Mouse (Mus musculus): ENCODE results near the gene Kat6b. TPM values are rescaled to one million over a fixed set of nuclear protein-coding genes. Genes with fewer than 3 reads are reported as not detected.

The Kat6b gene
- 3.9 and 11.5 TPM in 2 replicates for polyA plus RNA-seq (2011; ENCODE audit: insufficient read depth, insufficient read length, low replicate concordance, missing spikeins)

GRCm38 (mm10) chr14:21481231-21481630, at the start of gene Kat6b:
TSS of gene Kat6b (plus strand) at chr14:21481434.
- 88% methylated on average over 7 of the region's 7 CpGs for WGBS
- H3K4me1 ChIP-seq (ENCODE audit: control insufficient read depth, insufficient read depth, low read length), result no peaks in the 10 kb centered on the region
- no peak within 1 kb of the TSS for H3K4me3 ChIP-seq (replicated peaks; ENCODE audit: control insufficient read depth, low read depth, low read length)
- no peak for TF ChIP-seq CTCF (IDR thresholded peaks at IDR 0.05; ENCODE audit: control insufficient read depth, insufficient read depth, low read length)
- TF ChIP-seq POLR2A (IDR thresholded peaks at IDR 0.05; ENCODE audit: borderline replicate concordance, control insufficient read depth, low read depth, low read length), result no peak
- no peak within 1 kb of the TSS for H3K27ac ChIP-seq (ENCODE audit: control insufficient read depth, insufficient read depth, low read depth, low read length, poor library complexity)

- Histone ChIP-seq H3K4me3 (replicated peaks; ENCODE audit: control insufficient read depth, low read depth, low read length) (no peak overlapping the region), H3K4me1 (ENCODE audit: control insufficient read depth, insufficient read depth, low read length) (no peaks in the 10 kb centered on the region; the same call in 1 of the 2 replicates), H3K27ac (ENCODE audit: control insufficient read depth, insufficient read depth, low read depth, low read length, poor library complexity) (no peak overlapping the region)
- TF ChIP-seq POLR2A (IDR thresholded peaks at IDR 0.05; ENCODE audit: borderline replicate concordance, control insufficient read depth, low read depth, low read length), result no peak
- TF ChIP-seq CTCF (IDR thresholded peaks at IDR 0.05; ENCODE audit: control insufficient read depth, insufficient read depth, low read length), result no peak
- 13% methylated on average over 4 of the region's 4 CpGs for WGBS
These were observed 47.8 kb upstream of the Kat6b start for GRCm38 (mm10) chr14:21433415-21433814.

- no peaks in the 10 kb centered on the region; the same call in 1 of the 2 replicates for H3K4me1 ChIP-seq (ENCODE audit: control insufficient read depth, insufficient read depth, low read length)
- WGBS, result 53% methylated on average over 5 of the region's 5 CpGs
- TF ChIP-seq POLR2A (IDR thresholded peaks at IDR 0.05; ENCODE audit: borderline replicate concordance, control insufficient read depth, low read depth, low read length) (no peak), CTCF (IDR thresholded peaks at IDR 0.05; ENCODE audit: control insufficient read depth, insufficient read depth, low read length) (no peak)
- H3K4me3 ChIP-seq (replicated peaks; ENCODE audit: control insufficient read depth, low read depth, low read length), result no peak overlapping the region
- H3K27ac ChIP-seq (ENCODE audit: control insufficient read depth, insufficient read depth, low read depth, low read length, poor library complexity), result no peak overlapping the region
These were observed 47.2 kb upstream of the Kat6b start for GRCm38 (mm10) chr14:21433995-21434394.

GRCm38 (mm10) chr14:21434686-21435085, 46.5 kb upstream of the Kat6b start:
- 85% methylated on average over 9 of the region's 9 CpGs for WGBS
- no peak overlapping the region for H3K27ac ChIP-seq (ENCODE audit: control insufficient read depth, insufficient read depth, low read depth, low read length, poor library complexity)
- no peak overlapping the region for H3K4me3 ChIP-seq (replicated peaks; ENCODE audit: control insufficient read depth, low read depth, low read length)
- TF ChIP-seq POLR2A (IDR thresholded peaks at IDR 0.05; ENCODE audit: borderline replicate concordance, control insufficient read depth, low read depth, low read length) (no peak), CTCF (IDR thresholded peaks at IDR 0.05; ENCODE audit: control insufficient read depth, insufficient read depth, low read length) (no peak)
- H3K4me1 ChIP-seq (ENCODE audit: control insufficient read depth, insufficient read depth, low read length), result no peaks in the 10 kb centered on the region; the same call in 1 of the 2 replicates

- 13% methylated on average over 4 of the region's 4 CpGs for WGBS
- TF ChIP-seq CTCF (IDR thresholded peaks at IDR 0.05; ENCODE audit: control insufficient read depth, insufficient read depth, low read length) (no peak), POLR2A (IDR thresholded peaks at IDR 0.05; ENCODE audit: borderline replicate concordance, control insufficient read depth, low read depth, low read length) (no peak)
- Histone ChIP-seq H3K4me1 (ENCODE audit: control insufficient read depth, insufficient read depth, low read length) (no peaks in the 10 kb centered on the region), H3K27ac (ENCODE audit: control insufficient read depth, insufficient read depth, low read depth, low read length, poor library complexity) (no peak overlapping the region), H3K4me3 (replicated peaks; ENCODE audit: control insufficient read depth, low read depth, low read length) (no peak overlapping the region)
These were observed 41.4 kb upstream of the Kat6b start for GRCm38 (mm10) chr14:21439785-21440184.

- 83% methylated on average over 2 of the region's 2 CpGs for WGBS
- Histone ChIP-seq H3K4me1 (ENCODE audit: control insufficient read depth, insufficient read depth, low read length) (no peaks in the 10 kb centered on the region), H3K27ac (ENCODE audit: control insufficient read depth, insufficient read depth, low read depth, low read length, poor library complexity) (no peak overlapping the region), H3K4me3 (replicated peaks; ENCODE audit: control insufficient read depth, low read depth, low read length) (no peak overlapping the region)
- no peak for TF ChIP-seq CTCF (IDR thresholded peaks at IDR 0.05; ENCODE audit: control insufficient read depth, insufficient read depth, low read length)
- no peak for TF ChIP-seq POLR2A (IDR thresholded peaks at IDR 0.05; ENCODE audit: borderline replicate concordance, control insufficient read depth, low read depth, low read length)
These were observed 40.7 kb upstream of the Kat6b start for GRCm38 (mm10) chr14:21440526-21440925.

- no peaks in the 10 kb centered on the region for H3K4me1 ChIP-seq (ENCODE audit: control insufficient read depth, insufficient read depth, low read length)
- no peak overlapping the region for H3K27ac ChIP-seq (ENCODE audit: control insufficient read depth, insufficient read depth, low read depth, low read length, poor library complexity)
- no peak overlapping the region for H3K4me3 ChIP-seq (replicated peaks; ENCODE audit: control insufficient read depth, low read depth, low read length)
- WGBS, result 85% methylated on average over 10 of the region's 10 CpGs
- TF ChIP-seq POLR2A (IDR thresholded peaks at IDR 0.05; ENCODE audit: borderline replicate concordance, control insufficient read depth, low read depth, low read length) (no peak), CTCF (IDR thresholded peaks at IDR 0.05; ENCODE audit: control insufficient read depth, insufficient read depth, low read length) (no peak)
These were observed 39.3 kb upstream of the Kat6b start for GRCm38 (mm10) chr14:21441772-21442533.

GRCm38 (mm10) chr14:21452581-21452980, 28.7 kb upstream of the Kat6b start:
- no peak overlapping the region for H3K27ac ChIP-seq (ENCODE audit: control insufficient read depth, insufficient read depth, low read depth, low read length, poor library complexity)
- TF ChIP-seq CTCF (IDR thresholded peaks at IDR 0.05; ENCODE audit: control insufficient read depth, insufficient read depth, low read length), result no peak
- no peak for TF ChIP-seq POLR2A (IDR thresholded peaks at IDR 0.05; ENCODE audit: borderline replicate concordance, control insufficient read depth, low read depth, low read length)
- no peak overlapping the region for H3K4me3 ChIP-seq (replicated peaks; ENCODE audit: control insufficient read depth, low read depth, low read length)
- WGBS, result 78% methylated on average over 4 of the region's 4 CpGs
- no peaks in the 10 kb centered on the region for H3K4me1 ChIP-seq (ENCODE audit: control insufficient read depth, insufficient read depth, low read length)

Measured in bone marrow, adult 2 months (tissue).